Mouse (Mus musculus) left cerebral cortex, postnatal 10 days (tissue): ENCODE results near the gene Slc22a15. TPM values are rescaled to one million over a fixed set of nuclear protein-coding genes. Genes with fewer than 3 reads are reported as not detected.
"Not testable (repeated sequence)": the region's sequence is repeated elsewhere in the genome, so short reads cannot be mapped to it uniquely, and the experiment has no call there.

Experiments used
- DNase-seq, 2 experiments: peaks; one replicate each; pipeline ENCODE4 v3.0.0; 2021 to 2022; ENCODE audit warnings: low spot score in 2 of 2, mixed read lengths in 1 of 2; ENCODE audit errors: extremely low spot score in 1 of 2
- intact Hi-C: fragments of 180-260 bp; cut with DNase I; formaldehyde crosslinking; loops from one replicate; pipeline ENCODE4 v1.15.1; 2025
- total RNA-seq, 2 experiments: library from RNA; stranded (reverse); gene quantifications; 2 replicates each; pipeline ENCODE4 v1.2.3; 2021

Gene Slc22a15
- total RNA-seq, 2 experiments from 2014 or later: 12.1 to 12.6 TPM

DNA sequence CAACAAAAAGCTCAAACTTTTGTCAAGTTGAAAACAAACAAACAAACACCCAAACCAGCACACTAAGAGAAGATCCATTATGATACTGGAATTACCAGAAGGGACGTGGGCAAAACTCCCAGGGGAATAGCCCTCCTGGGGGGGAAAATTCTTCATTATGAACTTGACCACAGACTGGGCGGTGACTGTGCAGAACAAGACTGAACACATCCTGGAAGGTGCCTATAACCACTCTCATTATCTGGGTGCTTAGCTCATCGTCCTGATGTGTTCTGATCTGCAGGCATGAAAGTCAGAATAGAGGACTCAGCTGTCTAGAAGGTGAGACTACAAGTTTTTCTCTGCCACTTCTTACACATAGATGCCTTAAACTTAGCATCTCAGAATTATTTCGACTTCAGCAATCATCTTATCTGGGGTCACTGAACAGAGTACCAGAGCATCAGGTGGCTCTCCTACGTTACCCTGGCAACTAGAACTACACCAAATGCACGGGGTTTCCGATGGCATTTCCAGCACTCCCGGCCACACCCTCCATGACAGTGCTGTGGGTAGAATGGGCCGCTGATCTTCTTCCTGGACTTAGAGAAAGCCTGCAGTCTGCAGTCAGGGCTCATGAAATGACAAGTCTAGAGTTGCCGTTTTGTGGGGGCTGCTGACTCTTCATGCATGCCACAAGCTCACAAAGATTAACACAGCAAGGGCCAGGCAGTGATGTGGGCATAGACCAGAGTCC lies 94.2 kb downstream of the Slc22a15 start:
- DNase-seq: no peak
- intact Hi-C loops: no loop called here

GRCm38 (mm10) chr3:101828595-101828994 lies 95.7 kb downstream of the Slc22a15 start:
- DNase-seq: no peak
- intact Hi-C loops: no loop called here

DNA sequence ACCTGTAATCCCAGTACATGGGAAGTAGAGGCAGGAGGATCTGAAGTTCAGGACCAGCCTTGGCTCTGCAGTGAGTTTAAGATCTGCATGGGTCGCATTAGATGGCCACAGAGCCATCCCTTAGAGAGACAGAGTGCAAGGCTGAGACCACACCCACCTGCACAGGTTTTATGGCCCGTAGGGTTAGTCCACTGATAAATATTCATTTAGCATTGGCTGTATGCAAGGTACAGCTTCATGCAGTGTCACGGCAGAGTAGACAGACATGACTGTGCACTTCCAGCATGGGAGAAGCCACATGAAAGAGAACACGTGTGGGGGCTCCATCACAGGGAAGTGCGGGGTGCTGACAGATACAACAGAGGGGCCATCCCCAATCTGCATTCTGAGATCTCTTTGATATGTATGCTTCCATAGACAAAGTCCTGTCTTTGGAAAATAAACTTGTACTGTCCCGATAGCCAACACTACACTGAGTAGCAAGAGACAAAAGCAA lies 97.0 kb downstream of the Slc22a15 start:
- no peak for DNase-seq
- intact Hi-C loops: no loop called here

GRCm38 (mm10) chr3:101824338-101824737 lies 99.9 kb downstream of the Slc22a15 start:
- intact Hi-C loops: no loop called here
- DNase-seq: no peak

- intact Hi-C loops: no loop called here
- DNase-seq: no peak
These were observed 102.2 kb downstream of the Slc22a15 start for GRCm38 (mm10) chr3:101822052-101822451.

GRCm38 (mm10) chr3:101820708-101821107 lies 103.5 kb downstream of the Slc22a15 start:
- DNase-seq, intact Hi-C loops: not testable (repeated sequence)

DNA sequence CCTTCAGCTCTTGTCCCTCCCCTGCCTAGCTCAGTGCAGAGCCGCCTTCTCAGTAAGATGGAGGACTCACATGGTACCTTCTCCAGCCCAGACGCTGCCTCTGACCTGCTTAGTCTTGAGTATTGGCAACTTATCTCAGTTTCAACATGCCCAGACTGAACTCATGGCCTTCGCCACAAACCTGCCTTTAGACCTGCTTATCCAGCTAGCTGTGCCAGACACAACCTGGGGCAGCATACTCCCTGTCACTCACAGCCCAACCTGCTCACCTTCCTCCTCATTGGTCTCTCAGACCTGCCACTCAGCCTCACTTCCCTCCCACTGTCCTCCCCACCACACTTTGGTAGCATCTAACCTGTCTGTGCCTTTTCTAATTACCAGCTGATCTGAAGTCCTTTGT lies 108.2 kb downstream of the Slc22a15 start:
- intact Hi-C loops: loop anchor here (10.0 kb wide), 2 partner anchors 511 to 841 kb away; no protein-coding TSS in a partner anchor
- DNase-seq: no peak

GRCm38 (mm10) chr3:101814790-101815189 lies 109.5 kb downstream of the Slc22a15 start:
- intact Hi-C loops: loop anchor here (10.0 kb wide), 2 partner anchors 510 to 840 kb away; no protein-coding TSS in a partner anchor
- DNase-seq: no peak

GRCm38 (mm10) chr3:101812341-101812962 lies 111.8 kb downstream of the Slc22a15 start:
- peak; percentile 58 to 72 for DNase-seq
- intact Hi-C loops: loop anchor here (1.0 to 10.0 kb wide), 3 partner anchors 318 to 838 kb away; no protein-coding TSS in a partner anchor

- intact Hi-C loops: loop anchor here (1.0 to 10.0 kb wide), 3 partner anchors 318 to 837 kb away; no protein-coding TSS in a partner anchor
- no peak for DNase-seq
These were observed 112.3 kb downstream of the Slc22a15 start for GRCm38 (mm10) chr3:101811931-101812330.

DNA sequence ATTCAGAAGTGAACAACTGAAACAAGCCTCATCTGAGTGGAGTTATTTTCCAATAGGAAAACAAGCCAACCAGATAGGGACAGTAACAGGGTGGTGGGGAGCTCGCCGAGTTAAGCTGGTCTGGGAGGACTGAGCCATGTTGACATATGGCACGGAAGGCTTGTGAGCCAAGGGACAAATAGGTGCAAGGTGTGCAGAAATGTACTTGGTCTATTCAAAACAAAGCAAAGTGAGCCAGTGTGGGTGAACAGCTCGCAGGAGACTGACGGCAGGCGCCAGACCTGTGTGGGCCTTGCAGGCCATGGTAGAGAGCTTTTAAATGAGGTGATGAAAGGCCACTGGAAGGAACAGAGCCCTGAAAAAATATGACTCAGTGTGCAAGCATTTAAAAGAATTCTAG lies 116.6 kb downstream of the Slc22a15 start:
- DNase-seq: no peak
- intact Hi-C loops: loop anchor here (5.0 kb wide), 2 partner anchors 205 to 300 kb away; partner anchors contain the start of gene Atp1a1

DNA sequence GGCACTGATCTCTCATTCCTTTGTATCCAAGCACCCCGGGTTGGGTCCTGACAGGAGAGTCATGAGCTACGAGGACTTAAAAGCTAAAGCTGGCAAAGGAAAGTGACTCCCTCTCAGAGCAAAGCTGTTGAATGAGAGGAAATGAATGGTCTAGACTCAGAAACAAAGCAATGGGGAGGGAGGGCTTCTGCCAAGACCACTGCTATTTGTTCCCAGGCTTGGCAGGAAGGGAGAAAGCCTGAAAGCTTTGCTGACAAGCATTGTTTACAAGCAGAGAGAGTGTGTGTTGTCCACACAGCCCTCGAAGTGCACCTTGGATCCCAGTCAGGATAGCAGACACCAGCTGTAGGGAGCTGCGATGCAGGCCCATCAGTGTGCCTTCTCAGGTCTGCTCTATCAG lies 117.3 kb downstream of the Slc22a15 start:
- intact Hi-C loops: loop anchor here (5.0 kb wide), 2 partner anchors 205 to 300 kb away; partner anchors contain the start of gene Atp1a1
- no peak for DNase-seq

DNA sequence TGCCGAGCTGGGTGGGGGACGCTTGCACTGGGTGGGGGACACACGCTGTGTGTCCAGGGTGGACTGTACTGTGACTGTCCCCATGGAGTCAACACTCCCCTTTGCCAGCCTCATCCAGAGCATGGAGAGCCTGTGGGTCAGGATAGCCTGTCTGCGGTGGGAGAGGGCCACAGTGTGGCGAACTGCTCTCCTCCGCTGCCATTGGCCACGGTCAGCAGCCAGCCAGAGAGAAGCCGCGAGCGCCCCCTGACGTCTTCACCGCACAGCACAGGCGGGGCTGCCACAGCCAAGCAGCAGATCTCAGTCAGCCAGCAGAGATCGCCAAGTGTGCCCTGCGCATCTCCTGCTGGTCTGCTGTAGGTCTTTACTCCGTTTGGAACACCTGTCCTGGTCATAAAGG lies 118.1 kb downstream of the Slc22a15 start:
- intact Hi-C loops: loop anchor here (5.0 kb wide), 2 partner anchors 204 to 299 kb away; partner anchors contain the start of gene Atp1a1
- peak; percentile 79 to 90 for DNase-seq

Other genes with a start within 250 kb of the Slc22a15 start
- not detected for gene Mab21l3, start 75.5 kb downstream of the Slc22a15 start, total RNA-seq
- under 1 TPM; 0.71 to 0.86 TPM for gene Nhlh2, start 85.6 kb upstream of the Slc22a15 start, total RNA-seq
- under 1 TPM; 0.45 to 0.73 TPM for gene Casq2, start 162.0 kb upstream of the Slc22a15 start, total RNA-seq